Mouse (Mus musculus): ENCODE results near the gene Itpkb.

DNA sequence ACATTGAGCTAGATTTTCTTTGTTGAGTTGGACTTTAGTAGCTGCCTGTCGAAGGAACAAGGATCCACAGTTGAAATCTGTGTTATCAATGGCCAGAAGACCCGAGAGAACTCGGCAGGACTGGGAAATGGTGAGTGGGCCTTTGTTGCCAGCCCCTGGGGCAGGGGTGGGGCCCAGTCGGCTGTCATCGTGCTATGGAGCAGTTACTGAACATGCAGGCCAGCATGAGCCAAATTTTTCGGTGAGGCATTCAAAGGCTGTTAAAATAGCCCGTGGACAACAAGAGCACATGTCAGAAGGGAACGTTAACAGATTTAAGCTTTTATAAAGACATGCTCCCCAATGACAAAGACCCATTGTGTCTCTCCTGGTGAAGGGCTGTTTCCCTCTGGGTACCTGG is 52.1 kb downstream of the Itpkb start:
- TF ChIP-seq TAL1 (IDR thresholded peaks at IDR 0.05; ENCODE audit: low read length): no peak
- TF ChIP-seq GATA1 (IDR thresholded peaks at IDR 0.05; ENCODE audit: low read length): no peak
